Mouse (Mus musculus) lung, embryonic 16.5 days (tissue): Measurements from ENCODE around the gene Cstl1. TPM values are rescaled to one million over a fixed set of nuclear protein-coding genes. Genes with fewer than 3 reads are reported as not detected.

Experiments
- ATAC-seq: fragments of 200-750 bp; cut with Nextera tagmentation; 2 replicates; pipeline ENCODE4 v1.8.0; 2017; ENCODE audit warnings: low read depth, mild to moderate bottlenecking, moderate library complexity
- H3K27ac ChIP-seq: fragments of 300-500 bp; sonication (generic); 2 replicates; pipeline ENCODE4 v1.5.1; 2014; ENCODE audit warnings: mild to moderate bottlenecking, control low read depth, low read length
- H3K27me3 ChIP-seq: fragments of 300-500 bp; sonication (generic); 2 replicates; pipeline ENCODE4 v1.6.1; 2014; ENCODE audit warnings: low read depth, low read length, mixed read lengths; ENCODE audit not compliant: control insufficient read depth, insufficient read depth
- H3K36me3 ChIP-seq: fragments of 300-500 bp; sonication (generic); 2 replicates; pipeline ENCODE4 v1.6.1; 2014; ENCODE audit warnings: low read length; ENCODE audit not compliant: control insufficient read depth, insufficient read depth
- H3K4me1 ChIP-seq: fragments of 300-500 bp; sonication (generic); replicated peaks from 2 replicates; pipeline ENCODE4 v1.6.1; 2014; ENCODE audit warnings: low read length, mixed read lengths; ENCODE audit not compliant: control insufficient read depth, insufficient read depth
- H3K4me2 ChIP-seq: fragments of 300-500 bp; sonication (generic); 2 replicates; pipeline ENCODE4 v1.6.1; 2014; ENCODE audit warnings: low read depth, low read length, control low read depth
- H3K4me3 ChIP-seq: fragments of 300-500 bp; sonication (generic); 2 replicates; pipeline ENCODE4 v1.5.1; 2014; ENCODE audit warnings: mild to moderate bottlenecking, low read length, control low read depth
- H3K9ac ChIP-seq: fragments of 300-500 bp; sonication (generic); 2 replicates; pipeline ENCODE4 v1.6.1; 2014; ENCODE audit warnings: low read length, control low read depth
- H3K9me3 ChIP-seq: fragments of 300-500 bp; sonication (generic); 2 replicates; pipeline ENCODE4 v1.6.1; 2016; ENCODE audit warnings: low read length; ENCODE audit not compliant: control insufficient read depth
- WGBS: fragments of 180-500 bp; shearing (Covaris S2); extraction: QIAGEN DNeasy Blood & Tissue Kit; methylation state at CpG from one replicate; pipeline ENCODE4 v1.1.7; 2014; 5-methylcytosine and 5-hydroxymethylcytosine counted together
- polyA plus RNA-seq: library from polyadenylated mRNA; unstranded; fragments of >200 nt; fragmentation: Nextera tagmentation; extraction: Ambion mirVana; gene quantifications from 2 replicates; pipeline ENCODE4 v1.2.1, GENCODE M21; 2015

The Cstl1 gene
- polyA plus RNA-seq, 1 experiment from 2014 or later: not detected

DNA sequence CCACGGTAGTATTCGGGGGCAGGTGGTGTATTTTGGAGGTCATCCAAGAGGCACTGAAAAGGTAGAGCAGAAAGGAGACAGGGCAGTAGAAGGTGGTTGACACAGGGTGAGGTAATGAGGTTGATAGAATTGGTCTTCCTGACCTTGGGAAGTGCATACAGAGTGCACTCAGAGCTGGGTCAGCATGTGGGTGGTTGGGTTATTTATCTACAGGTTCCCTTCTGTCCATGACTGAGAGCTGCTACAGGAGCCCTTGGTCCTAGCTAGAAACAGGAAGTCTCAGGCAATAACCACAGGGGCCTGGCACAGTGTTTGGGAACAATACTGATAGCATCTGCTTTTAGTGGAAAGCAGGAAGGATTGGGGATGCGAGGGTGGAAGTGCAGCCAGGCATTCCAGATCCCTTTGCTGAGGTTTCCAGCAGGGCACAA is 51.3 kb downstream of the Cstl1 start:
- H3K27me3 ChIP-seq: no peaks in the 10 kb centered on the region
- H3K4me3 ChIP-seq: no peak overlapping the region
- H3K9ac ChIP-seq: no peak overlapping the region
- no peaks in the 10 kb centered on the region for H3K9me3 ChIP-seq
- H3K27ac ChIP-seq: no peak overlapping the region
- no peaks in the 10 kb centered on the region for H3K4me1 ChIP-seq
- no peak overlapping the region for H3K4me2 ChIP-seq
- 31% methylated on average over 3 of the region's 3 CpGs for WGBS
- H3K36me3 ChIP-seq: no peaks in the 10 kb centered on the region
- ATAC-seq: no peak

Other genes with a start within 250 kb of the Cstl1 start
- 80.3 and 88.7 TPM in 2 replicates for gene Nxt1, start 77.8 kb upstream of the Cstl1 start, polyA plus RNA-seq
- 21.6 and 22.6 TPM in 2 replicates for gene Gzf1, start 69.3 kb upstream of the Cstl1 start, polyA plus RNA-seq
- 2.5 and 3.5 TPM in 2 replicates for gene Napb, start 17.9 kb upstream of the Cstl1 start, polyA plus RNA-seq
- not detected in 2 replicates for gene Cst11, start 21.1 kb downstream of the Cstl1 start, polyA plus RNA-seq
- not detected in 2 replicates for gene 8030411F24Rik, start 31.7 kb downstream of the Cstl1 start, polyA plus RNA-seq
- not detected in 2 replicates for gene Cst12, start 39.0 kb downstream of the Cstl1 start, polyA plus RNA-seq
- not detected in 2 replicates for gene Cst8, start 48.4 kb downstream of the Cstl1 start, polyA plus RNA-seq
- not detected in 2 replicates for gene Cst13, start 69.7 kb downstream of the Cstl1 start, polyA plus RNA-seq
- 0.24 TPM in 1 of 2 replicates, not detected in the other for gene Cst9, start 84.8 kb downstream of the Cstl1 start, polyA plus RNA-seq
- not detected in 2 replicates for gene 9230104L09Rik, start 114.7 kb downstream of the Cstl1 start, polyA plus RNA-seq
- gene Cst3, start 125.3 kb downstream of the Cstl1 start, polyA plus RNA-seq: 551 and 603 TPM in 2 replicates